Mouse (Mus musculus): ENCODE measurements around the gene F2r.

GRCm38 (mm10) chr13:95617671-95618171 is 566 bp downstream of the F2r start:
- TF ChIP-seq CTCF (conservative IDR thresholded peaks at IDR 0.05; ENCODE audit: low read length) (no peak), NANOG (IDR thresholded peaks at IDR 0.05; ENCODE audit: borderline replicate concordance, low read length) (no peak), POU5F1 (IDR thresholded peaks at IDR 0.05; ENCODE audit: borderline replicate concordance, low read length) (no peak)
